In the genomic region with DNA sequence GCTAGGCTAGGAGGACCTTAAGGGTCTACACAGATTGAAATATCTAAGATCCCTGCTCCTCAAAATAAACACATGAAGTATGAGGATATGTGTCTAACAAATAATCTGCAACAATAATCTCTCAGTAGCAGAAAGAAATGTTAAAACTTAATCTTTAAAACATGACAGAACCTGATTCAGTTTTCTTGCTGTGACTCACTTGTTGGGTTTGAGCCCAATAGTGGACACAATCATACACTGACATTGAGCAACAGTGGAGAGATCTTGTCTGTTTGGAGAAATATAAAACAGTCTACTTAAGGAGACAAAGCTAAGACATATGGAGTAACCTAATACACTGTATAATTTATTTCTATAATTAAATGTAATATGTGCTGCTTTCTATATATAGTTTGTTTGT, we compare ENCODE assay signal across 14 mouse cellular contexts.
DNase-seq lines count a peak whose midpoint lies in the region.
"Had no signal": no experiment of that assay in that cellular context is flagged by ENCODE, and none has a peak within 500 bp of the region (broad histone marks: within the 10 kb centered on the region; RNA-seq: fewer than 3 reads in every experiment).

No protein-coding gene starts in this region.

- peak; percentile 5 for DNase-seq in 3T3-L1 (ENCODE audit: low read depth, low spot score)
- peak; percentile 11 for DNase-seq in Muller cell, postnatal 12 days (ENCODE audit: inconsistent ontology term)
- peak; percentile 15 for DNase-seq in adrenal gland, postnatal 10 days
- peak; percentile 0 for DNase-seq in gonadal fat pad, adult 2 months (ENCODE audit: low read depth)
- DNase-seq in cerebellum, adult 18-20 months: no peak
- no peak for DNase-seq in embryo, embryonic 10 days (ENCODE audit: low spot score)
- DNase-seq: B cell, adult 2 months; cerebellum, adult 8-10 months; cerebellum, postnatal 14 days; gastrocnemius, postnatal 14 days; heart, adult 11 months; heart, postnatal 10 days; heart, postnatal 4 days; kidney, adult 8-10 months had no signal

Comparison
In these comparisons a context has a peak if more than half of its experiments do, and no peak if none do; other contexts are left out.
1. DNase-seq: peak in 3T3-L1 (single experiment), Muller cell, postnatal 12 days (single experiment), adrenal gland, postnatal 10 days (single experiment) and gonadal fat pad, adult 2 months (single experiment); none in cerebellum, adult 18-20 months (0 of 2) and embryo, embryonic 10 days (single experiment).